In genomic region chr7:60492028-60492995, GRCm38 (mm10) we compare ENCODE assay signal across 8 mouse cellular contexts.
DNase-seq lines count a peak whose midpoint lies in the region; ATAC-seq and TF ChIP-seq lines count a peak whose summit lies in the region.
"Not testable (repeated sequence)": the region's sequence is repeated elsewhere in the genome, so short reads cannot be mapped to it uniquely, and the experiment has no call there.

No protein-coding gene starts in this region.

- 17% methylated on average over 39 of the region's 39 CpGs for whole genome bisulfite sequencing in embryonic facial prominence, embryonic 10.5 days
- 9% methylated on average over 39 of the region's 39 CpGs for WGBS in intestine, embryonic 15.5 days
- 13% methylated on average over 39 of the region's 39 CpGs for WGBS in lung, embryonic 14.5 days
- WGBS in olfactory bulb, adult 2 months = 20% methylated on average over 39 of the region's 39 CpGs

- H3K27me3 ChIP-seq in embryonic facial prominence, embryonic 10.5 days (replicated peaks; ENCODE audit: low read depth, poor library complexity, severe bottlenecking); intestine, embryonic 15.5 days (replicated peaks); lung, embryonic 14.5 days (ENCODE audit: insufficient read depth, low read length): not testable (repeated sequence)

- not testable (repeated sequence) for H3K9me3 ChIP-seq in embryonic facial prominence, embryonic 10.5 days; intestine, embryonic 15.5 days; lung, embryonic 14.5 days (ENCODE audit: low read depth, low read length)

- H3K4me2 ChIP-seq in intestine, embryonic 15.5 days (replicated peaks) = peak overlapping the region; percentile 41
- H3K4me2 ChIP-seq in lung, embryonic 14.5 days = peak overlapping the region; percentile 41

- not testable (repeated sequence) for H3K27ac ChIP-seq in embryonic facial prominence, embryonic 10.5 days (replicated peaks); intestine, embryonic 15.5 days; lung, embryonic 14.5 days (ENCODE audit: low read depth); olfactory bulb, adult 2 months (ENCODE audit: insufficient read depth, low read depth, low read length)

- not testable (repeated sequence) for H3K9ac ChIP-seq in intestine, embryonic 15.5 days; lung, embryonic 14.5 days

- H3K36me3 ChIP-seq in embryonic facial prominence, embryonic 10.5 days (replicated peaks); intestine, embryonic 15.5 days; lung, embryonic 14.5 days (ENCODE audit: insufficient read depth): not testable (repeated sequence)

- DNase-seq in adrenal gland, postnatal 36 days = peak; percentile 41 to 50
- DNase-seq in embryonic facial prominence, embryonic 10.5 days (ENCODE audit: low spot score) = peak; percentile 55
- peak; percentile 18 to 31 for DNase-seq in heart, adult 18-20 months
- peak; percentile 21 for DNase-seq in left cerebral cortex, adult 11 months (ENCODE audit: low spot score)
- DNase-seq in lung, embryonic 14.5 days = peak; percentile 49
- DNase-seq in yolk sac, embryonic 10.5 days (ENCODE audit: low spot score) = peak; percentile 25

- not testable (repeated sequence) for TF ChIP-seq CTCF in lung, embryonic 14.5 days (IDR thresholded peaks at IDR 0.05; ENCODE audit: low read depth); olfactory bulb, adult 2 months (IDR thresholded peaks at IDR 0.05; ENCODE audit: insufficient read depth, low read depth, low read length)

- ATAC-seq in intestine, embryonic 15.5 days = peak; percentile 94
- peak; percentile 97 for ATAC-seq in lung, embryonic 14.5 days (ENCODE audit: insufficient read depth)

- peak overlapping the region; percentile 49 for H3K4me3 ChIP-seq in embryonic facial prominence, embryonic 10.5 days
- H3K4me3 ChIP-seq in intestine, embryonic 15.5 days (replicated peaks) = peak overlapping the region; percentile 28
- peak overlapping the region; percentile 27 for H3K4me3 ChIP-seq in lung, embryonic 14.5 days (ENCODE audit: low read depth, low read length)
- H3K4me3 ChIP-seq in olfactory bulb, adult 2 months (ENCODE audit: insufficient read depth, low read depth, low read length) = peak overlapping the region; percentile 43

- TF ChIP-seq POLR2A in olfactory bulb, adult 2 months (IDR thresholded peaks at IDR 0.05; ENCODE audit: insufficient read depth, low read depth, low read length) = 0 out of 2 replicates have a peak, but pooled peaks have one; percentile 20

- not testable (repeated sequence) for H3K4me1 ChIP-seq in embryonic facial prominence, embryonic 10.5 days; intestine, embryonic 15.5 days (replicated peaks); lung, embryonic 14.5 days (ENCODE audit: insufficient read depth); olfactory bulb, adult 2 months (ENCODE audit: control insufficient read depth, insufficient read depth, low read length)
